Mouse (Mus musculus): Measurements from ENCODE around the gene 4833427G06Rik. TPM values are rescaled to one million over a fixed set of nuclear protein-coding genes. Genes with fewer than 3 reads are reported as not detected.

Gene 4833427G06Rik
- polyA plus RNA-seq, 1 experiment from 2014 or later: 6.2 TPM

DNA sequence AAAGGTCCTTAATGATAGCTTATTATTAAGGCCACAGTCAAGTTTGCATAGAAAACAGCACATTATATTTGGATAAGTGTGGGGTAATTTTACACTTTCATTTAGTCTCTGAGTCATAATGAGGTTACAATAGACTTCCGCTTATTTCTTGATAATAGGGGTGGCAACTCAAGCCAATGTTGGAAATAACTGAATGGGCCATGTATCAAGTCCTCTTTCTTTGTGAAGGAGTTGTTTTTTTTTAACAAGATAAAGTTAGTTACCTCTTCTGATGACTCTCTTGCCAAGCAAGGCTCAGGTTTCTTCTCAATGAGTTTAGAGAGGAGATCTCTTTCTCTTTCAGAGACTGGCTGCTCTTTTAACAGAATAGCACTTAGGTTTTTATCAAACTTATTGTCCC, 36.4 kb upstream of the 4833427G06Rik start:
- Histone ChIP-seq H3K27ac (ENCODE audit: low read length) (no peak overlapping the region), H3K4me2 (replicated peaks; ENCODE audit: low read depth, low read length) (no peak overlapping the region), H3K9me3 (ENCODE audit: low read length) (no peaks in the 10 kb centered on the region), H3K36me3 (ENCODE audit: insufficient read depth, low read length) (no peaks in the 10 kb centered on the region), H3K4me1 (ENCODE audit: insufficient read depth, low read depth, low read length) (no peaks in the 10 kb centered on the region), H3K27me3 (replicated peaks; ENCODE audit: insufficient read depth, low read length) (no peaks in the 10 kb centered on the region), H3K4me3 (ENCODE audit: low read depth, low read length) (no peak overlapping the region), H3K9ac (replicated peaks; ENCODE audit: low read depth) (no peak overlapping the region)
- 88% methylated on average over 1 of the region's 1 CpGs for WGBS
- TF ChIP-seq CTCF (IDR thresholded peaks at IDR 0.05) (no peak), EP300 (IDR thresholded peaks at IDR 0.05) (no peak)
- ATAC-seq (no peak), DNase-seq (ENCODE audit: low spot score) (no peak)

DNA sequence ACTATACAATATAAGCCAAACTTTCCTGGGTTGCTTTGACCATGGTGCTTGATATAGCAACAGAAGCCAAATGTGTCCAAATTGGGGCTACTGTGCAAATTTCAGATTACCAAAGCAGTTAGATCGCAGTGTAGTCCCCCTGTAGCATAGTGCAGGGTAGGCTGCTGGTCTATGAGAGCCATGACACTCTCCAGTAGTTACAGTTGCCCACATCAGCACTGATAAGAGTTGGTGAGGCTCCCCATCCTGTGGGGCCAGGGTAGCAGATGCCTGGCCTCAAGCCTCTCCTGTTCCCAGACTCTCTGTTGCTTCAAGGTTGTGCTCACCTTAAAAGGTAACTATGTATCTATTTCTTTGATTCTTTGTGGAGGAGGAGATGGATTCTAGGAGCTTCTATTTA, 36.0 kb upstream of the 4833427G06Rik start:
- DNase-seq (ENCODE audit: low spot score): no peak
- Histone ChIP-seq H3K9me3 (ENCODE audit: low read length) (no peaks in the 10 kb centered on the region), H3K4me3 (ENCODE audit: low read depth, low read length) (no peak overlapping the region), H3K4me1 (ENCODE audit: insufficient read depth, low read depth, low read length) (no peaks in the 10 kb centered on the region), H3K36me3 (ENCODE audit: insufficient read depth, low read length) (no peaks in the 10 kb centered on the region), H3K4me2 (replicated peaks; ENCODE audit: low read depth, low read length) (no peak overlapping the region), H3K27me3 (replicated peaks; ENCODE audit: insufficient read depth, low read length) (no peaks in the 10 kb centered on the region), H3K27ac (ENCODE audit: low read length) (no peak overlapping the region), H3K9ac (replicated peaks; ENCODE audit: low read depth) (no peak overlapping the region)
- WGBS: 71% methylated on average over 1 of the region's 1 CpGs
- TF ChIP-seq EP300 (IDR thresholded peaks at IDR 0.05) (no peak), CTCF (IDR thresholded peaks at IDR 0.05) (no peak)
- ATAC-seq: no peak

DNA sequence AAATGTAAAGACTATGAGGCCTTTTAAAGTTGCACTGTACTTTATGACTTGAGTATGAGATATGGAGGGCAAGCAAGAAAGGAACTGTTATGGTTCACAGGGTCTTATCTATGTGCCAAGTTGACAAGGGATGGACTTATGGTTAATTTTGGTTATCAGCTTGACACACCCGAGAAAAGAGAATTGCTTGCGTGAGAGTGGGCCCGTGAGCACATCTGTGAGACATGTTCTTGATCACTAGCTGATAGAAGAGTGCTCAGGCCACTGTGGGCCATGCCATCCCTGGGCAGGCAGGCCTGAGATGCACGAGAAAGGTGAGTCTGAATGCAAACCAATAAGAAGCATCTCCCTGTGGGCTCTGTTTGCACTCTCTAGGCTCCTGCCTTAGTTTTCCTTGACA, 35.6 kb upstream of the 4833427G06Rik start:
- DNase-seq (ENCODE audit: low spot score) (no peak), ATAC-seq (no peak)
- no peak overlapping the region for H3K9ac ChIP-seq (replicated peaks; ENCODE audit: low read depth)
- H3K4me1 ChIP-seq (ENCODE audit: insufficient read depth, low read depth, low read length): no peaks in the 10 kb centered on the region
- no peaks in the 10 kb centered on the region for H3K27me3 ChIP-seq (replicated peaks; ENCODE audit: insufficient read depth, low read length)
- no peak overlapping the region for H3K4me2 ChIP-seq (replicated peaks; ENCODE audit: low read depth, low read length)
- H3K36me3 ChIP-seq (ENCODE audit: insufficient read depth, low read length): no peaks in the 10 kb centered on the region
- no peaks in the 10 kb centered on the region for H3K9me3 ChIP-seq (ENCODE audit: low read length)
- TF ChIP-seq CTCF (IDR thresholded peaks at IDR 0.05) (no peak), EP300 (IDR thresholded peaks at IDR 0.05) (no peak)
- no peak overlapping the region for H3K27ac ChIP-seq (ENCODE audit: low read length)
- 75% methylated on average over 4 of the region's 4 CpGs for WGBS
- H3K4me3 ChIP-seq (ENCODE audit: low read depth, low read length): no peak overlapping the region

DNA sequence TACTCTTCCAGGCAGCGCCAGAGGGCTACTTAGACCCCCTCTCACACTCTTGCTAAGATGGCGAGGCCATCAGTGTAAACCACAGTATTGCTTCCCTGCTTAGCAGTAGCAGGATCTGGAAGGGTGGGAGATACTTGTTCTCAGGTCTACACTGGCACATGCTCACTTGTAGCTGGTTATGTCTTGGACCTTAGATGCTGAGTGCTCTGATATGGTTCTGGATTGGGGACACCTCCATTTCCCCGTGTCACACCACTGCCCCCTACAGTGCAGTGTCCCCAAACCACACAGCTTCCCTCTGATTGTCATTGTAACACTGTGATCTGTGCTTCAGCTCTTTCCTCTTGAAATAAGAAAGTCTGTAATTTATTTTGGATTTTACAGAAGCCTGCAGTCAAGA, 35.1 kb upstream of the 4833427G06Rik start:
- Histone ChIP-seq H3K36me3 (ENCODE audit: insufficient read depth, low read length) (no peaks in the 10 kb centered on the region), H3K4me1 (ENCODE audit: insufficient read depth, low read depth, low read length) (no peaks in the 10 kb centered on the region), H3K9me3 (ENCODE audit: low read length) (no peaks in the 10 kb centered on the region), H3K9ac (replicated peaks; ENCODE audit: low read depth) (no peak overlapping the region), H3K4me3 (ENCODE audit: low read depth, low read length) (no peak overlapping the region), H3K27ac (ENCODE audit: low read length) (no peak overlapping the region), H3K4me2 (replicated peaks; ENCODE audit: low read depth, low read length) (no peak overlapping the region), H3K27me3 (replicated peaks; ENCODE audit: insufficient read depth, low read length) (no peaks in the 10 kb centered on the region)
- DNase-seq (ENCODE audit: low spot score) (peak; percentile 18), ATAC-seq (peak; percentile 37; the same call in 1 of the 2 replicates)
- WGBS: 49% methylated on average over 3 of the region's 3 CpGs
- TF ChIP-seq EP300 (IDR thresholded peaks at IDR 0.05): no peak
- peak; percentile 76 for TF ChIP-seq CTCF (IDR thresholded peaks at IDR 0.05)

DNA sequence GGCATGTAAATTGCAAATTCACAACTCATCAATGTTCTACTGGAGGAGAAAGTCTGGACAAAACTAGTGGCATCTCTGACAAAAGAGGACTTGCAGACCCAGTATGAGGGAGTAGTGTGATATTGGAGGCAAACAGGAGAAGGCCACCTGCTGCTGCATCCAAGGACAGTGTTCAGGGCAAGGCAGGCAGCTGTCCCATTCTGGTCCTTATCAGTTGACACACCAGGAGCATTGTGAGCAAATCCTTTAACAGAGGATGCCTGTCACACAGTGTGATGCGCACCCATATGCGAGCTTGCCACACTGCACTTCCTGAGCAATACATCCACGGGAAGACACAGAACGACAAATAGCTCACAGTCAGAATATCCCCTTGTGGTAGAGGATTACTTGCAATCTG, 12.9 kb upstream of the 4833427G06Rik start:
- ATAC-seq (no peak), DNase-seq (ENCODE audit: low spot score) (no peak)
- Histone ChIP-seq H3K27ac (ENCODE audit: low read length) (no peak overlapping the region), H3K4me2 (replicated peaks; ENCODE audit: low read depth, low read length) (no peak overlapping the region), H3K4me1 (ENCODE audit: insufficient read depth, low read depth, low read length) (no peaks in the 10 kb centered on the region), H3K36me3 (ENCODE audit: insufficient read depth, low read length) (no peaks in the 10 kb centered on the region), H3K9me3 (ENCODE audit: low read length) (no peaks in the 10 kb centered on the region), H3K4me3 (ENCODE audit: low read depth, low read length) (no peak overlapping the region), H3K27me3 (replicated peaks; ENCODE audit: insufficient read depth, low read length) (no peaks in the 10 kb centered on the region), H3K9ac (replicated peaks; ENCODE audit: low read depth) (no peak overlapping the region)
- TF ChIP-seq EP300 (IDR thresholded peaks at IDR 0.05) (no peak), CTCF (IDR thresholded peaks at IDR 0.05) (no peak)
- 46% methylated on average over 4 of the region's 4 CpGs for WGBS

DNA sequence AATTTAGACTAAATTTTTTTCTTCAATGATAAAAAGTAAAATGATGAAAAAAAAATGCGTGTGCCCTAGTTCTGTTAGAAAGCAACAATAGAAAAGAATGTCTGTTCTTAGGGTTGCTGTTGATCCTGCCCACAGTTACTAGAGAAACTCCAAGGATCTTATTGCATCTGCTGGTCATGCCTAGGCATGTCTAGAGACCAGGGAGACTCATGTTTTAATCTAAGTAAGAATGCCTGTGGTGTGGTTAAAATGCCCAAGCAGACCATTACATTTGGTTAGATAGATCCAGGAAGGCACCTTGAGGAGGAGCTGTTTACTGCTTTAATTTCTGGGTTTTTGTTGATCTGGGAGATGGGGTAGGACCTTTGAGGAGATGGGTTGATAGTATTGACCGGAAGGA, 3.9 kb upstream of the 4833427G06Rik start:
- DNase-seq (ENCODE audit: low spot score) (no peak), ATAC-seq (no peak)
- peaks cover 9% of the 10 kb centered on the region; the same call in 1 of the 2 replicates for H3K4me1 ChIP-seq (ENCODE audit: insufficient read depth, low read depth, low read length)
- H3K36me3 ChIP-seq (ENCODE audit: insufficient read depth, low read length): no peaks in the 10 kb centered on the region
- H3K4me3 ChIP-seq (ENCODE audit: low read depth, low read length): no peak overlapping the region
- WGBS: 67% methylated on average over 2 of the region's 2 CpGs
- no peaks in the 10 kb centered on the region for H3K9me3 ChIP-seq (ENCODE audit: low read length)
- H3K27me3 ChIP-seq (replicated peaks; ENCODE audit: insufficient read depth, low read length): peaks cover 16% of the 10 kb centered on the region
- no peak for TF ChIP-seq CTCF (IDR thresholded peaks at IDR 0.05)
- no peak for TF ChIP-seq EP300 (IDR thresholded peaks at IDR 0.05)
- H3K4me2 ChIP-seq (replicated peaks; ENCODE audit: low read depth, low read length): no peak overlapping the region
- no peak overlapping the region for H3K27ac ChIP-seq (ENCODE audit: low read length)
- H3K9ac ChIP-seq (replicated peaks; ENCODE audit: low read depth): no peak overlapping the region

All from lung, postnatal 0 days (tissue).